Mouse (Mus musculus) ES-E14 (cell line): ENCODE results near the gene Grm1.

Experiments
- CHD2 ChIP-seq: IDR thresholded peaks from 2 replicates; pipeline ENCODE4 v1.6.1; 2014; ENCODE audit warnings: mild to moderate bottlenecking, low read depth, low read length, inconsistent platforms
- HCFC1 ChIP-seq: IDR thresholded peaks from 2 replicates; pipeline ENCODE4 v1.6.1; 2012; ENCODE audit warnings: low read length, inconsistent platforms, borderline replicate concordance; ENCODE audit not compliant: insufficient read depth
- MAFK ChIP-seq: IDR thresholded peaks from 2 replicates; pipeline ENCODE4 v1.6.1; 2014; ENCODE audit warnings: mild to moderate bottlenecking, low read depth, low read length, inconsistent platforms; ENCODE audit not compliant: insufficient read depth
- ZNF384 ChIP-seq: IDR thresholded peaks from 2 replicates; pipeline ENCODE4 v1.6.1; 2012; ENCODE audit warnings: low read depth, low read length, inconsistent platforms

GRCm38 (mm10) chr10:10742172-10742571 lies 340.0 kb downstream of the Grm1 start:
- TF ChIP-seq ZNF384 (no peak), CHD2 (no peak), HCFC1 (no peak), MAFK (no peak)
